Mouse (Mus musculus) intestine, embryonic 14.5 days (tissue): ENCODE results near the gene Raet1e. TPM values are rescaled to one million over a fixed set of nuclear protein-coding genes. Genes with fewer than 3 reads are reported as not detected.
"Not testable (repeated sequence)": the region's sequence is repeated elsewhere in the genome, so short reads cannot be mapped to it uniquely, and the experiment has no call there.

Source experiments
- ATAC-seq: fragments of 200-750 bp; cut with Nextera tagmentation; replicated peaks from 2 replicates; pipeline ENCODE4 v1.8.0; 2017; ENCODE audit warnings: low read depth, moderate number of reproducible peaks, moderate TSS enrichment, moderate library complexity; ENCODE audit not compliant: low FRiP score, low TSS enrichment
- DNase-seq: peaks from one replicate; pipeline ENCODE4 v3.0.0-alpha.2; 2018; ENCODE audit warnings: low spot score
- H3K27ac ChIP-seq: fragments of 300-500 bp; sonication (generic); 2 replicates; pipeline ENCODE4 v1.5.1; 2014; ENCODE audit warnings: low read depth, mild to moderate bottlenecking, control low read depth
- H3K27me3 ChIP-seq: fragments of 300-500 bp; sonication (generic); replicated peaks from 2 replicates; pipeline ENCODE4 v1.6.1; 2014; ENCODE audit warnings: low read length, control low read depth; ENCODE audit not compliant: control insufficient read depth, insufficient read depth
- H3K36me3 ChIP-seq: fragments of 300-500 bp; sonication (generic); 2 replicates; pipeline ENCODE4 v1.6.1; 2014; ENCODE audit warnings: low read length, control low read depth; ENCODE audit not compliant: control insufficient read depth, insufficient read depth
- H3K4me1 ChIP-seq: fragments of 300-500 bp; sonication (generic); replicated peaks from 2 replicates; pipeline ENCODE4 v1.6.1; 2014; ENCODE audit warnings: low read length, control low read depth, mixed read lengths; ENCODE audit not compliant: control insufficient read depth, insufficient read depth
- H3K4me2 ChIP-seq: fragments of 300-500 bp; sonication (generic); 2 replicates; pipeline ENCODE4 v1.6.1; 2014; ENCODE audit warnings: low read length
- H3K4me3 ChIP-seq: fragments of 300-500 bp; sonication (generic); 2 replicates; pipeline ENCODE4 v1.5.1; 2014; ENCODE audit warnings: low read depth, low read length, control low read depth, mixed read lengths
- H3K9ac ChIP-seq: fragments of 300-500 bp; sonication (generic); 2 replicates; pipeline ENCODE4 v1.6.1; 2014; ENCODE audit warnings: mild to moderate bottlenecking, low read length
- H3K9me3 ChIP-seq: fragments of 300-500 bp; sonication (generic); 2 replicates; pipeline ENCODE4 v1.6.1; 2016; ENCODE audit warnings: low read length, control low read depth; ENCODE audit not compliant: control insufficient read depth
- WGBS: fragments of 180-500 bp; shearing (Covaris S2); extraction: QIAGEN DNeasy Blood & Tissue Kit; methylation state at CpG from one replicate; pipeline ENCODE4 v1.1.7; 2014; 5-methylcytosine and 5-hydroxymethylcytosine counted together
- polyA plus RNA-seq: library from polyadenylated mRNA; unstranded; fragments of >200 nt; fragmentation: Nextera tagmentation; extraction: Ambion mirVana; gene quantifications from 2 replicates; pipeline ENCODE4 v1.2.1, GENCODE M21; 2014

Gene Raet1e
- polyA plus RNA-seq, 1 experiment from 2014 or later = 4.7 TPM

- not testable (repeated sequence) for H3K36me3 ChIP-seq, H3K27me3 ChIP-seq, H3K4me2 ChIP-seq, H3K9me3 ChIP-seq, H3K27ac ChIP-seq, ATAC-seq, H3K4me1 ChIP-seq, DNase-seq, H3K4me3 ChIP-seq, H3K9ac ChIP-seq
- 33% methylated on average over 2 of the region's 2 CpGs for WGBS
These were observed 202.6 kb downstream of the Raet1e start for GRCm38 (mm10) chr10:22360957-22361356.

GRCm38 (mm10) chr10:22361415-22362352 lies 203.3 kb downstream of the Raet1e start:
- H3K4me3 ChIP-seq = peak overlapping the region; percentile 17; the same call in 1 of the 2 replicates
- not testable (repeated sequence) for H3K4me1 ChIP-seq, H3K9ac ChIP-seq, H3K9me3 ChIP-seq, H3K36me3 ChIP-seq, H3K27me3 ChIP-seq, H3K27ac ChIP-seq, DNase-seq
- peak; percentile 88 for ATAC-seq
- H3K4me2 ChIP-seq = peak overlapping the region; percentile 28; the same call in 1 of the 2 replicates
- 0% methylated on average over 8 of the region's 15 CpGs for WGBS

- H3K27me3 ChIP-seq, H3K27ac ChIP-seq, H3K4me3 ChIP-seq, H3K9ac ChIP-seq, H3K4me2 ChIP-seq, DNase-seq, H3K9me3 ChIP-seq, ATAC-seq, H3K36me3 ChIP-seq, H3K4me1 ChIP-seq: not testable (repeated sequence)
- WGBS = 60% methylated on average over 1 of the region's 2 CpGs
These were observed 204.1 kb downstream of the Raet1e start for GRCm38 (mm10) chr10:22362466-22362865.

GRCm38 (mm10) chr10:22364915-22365314 lies 206.5 kb downstream of the Raet1e start:
- not testable (repeated sequence) for H3K4me2 ChIP-seq, H3K27me3 ChIP-seq, ATAC-seq, DNase-seq, H3K9me3 ChIP-seq, H3K27ac ChIP-seq, H3K4me3 ChIP-seq, H3K9ac ChIP-seq, H3K4me1 ChIP-seq, H3K36me3 ChIP-seq
- 72% methylated on average over 2 of the region's 2 CpGs for WGBS

GRCm38 (mm10) chr10:22381226-22381625 lies 222.9 kb downstream of the Raet1e start:
- 4% methylated on average over 5 of the region's 10 CpGs for WGBS
- H3K4me1 ChIP-seq, DNase-seq, H3K9ac ChIP-seq, H3K27me3 ChIP-seq, H3K27ac ChIP-seq, H3K4me3 ChIP-seq, ATAC-seq, H3K4me2 ChIP-seq, H3K36me3 ChIP-seq, H3K9me3 ChIP-seq: not testable (repeated sequence)

- H3K27ac ChIP-seq, H3K4me2 ChIP-seq: not testable (repeated sequence)
- WGBS = 87% methylated on average over 7 of the region's 7 CpGs
These were observed 231.8 kb downstream of the Raet1e start for GRCm38 (mm10) chr10:22390146-22390545.

GRCm38 (mm10) chr10:22391616-22392015 lies 233.2 kb downstream of the Raet1e start:
- not testable (repeated sequence) for H3K9me3 ChIP-seq, ATAC-seq, H3K36me3 ChIP-seq, H3K4me2 ChIP-seq, H3K4me3 ChIP-seq, H3K27ac ChIP-seq, H3K9ac ChIP-seq, H3K27me3 ChIP-seq, H3K4me1 ChIP-seq, DNase-seq
- WGBS = 75% methylated on average over 2 of the region's 5 CpGs

More at GRCm38 (mm10) chr10:22390146-22390545, 231.8 kb downstream of the Raet1e start:
- not testable (repeated sequence) for H3K4me3 ChIP-seq, DNase-seq, H3K9ac ChIP-seq, H3K27me3 ChIP-seq, H3K9me3 ChIP-seq, H3K36me3 ChIP-seq, ATAC-seq, H3K4me1 ChIP-seq

- no CpG with 5 or more reads among the region's 2 CpGs for whole genome bisulfite sequencing
- not testable (repeated sequence) for H3K9ac ChIP-seq, H3K36me3 ChIP-seq, H3K27ac ChIP-seq, H3K4me2 ChIP-seq, H3K27me3 ChIP-seq, ATAC-seq, H3K4me1 ChIP-seq, H3K4me3 ChIP-seq, DNase-seq, H3K9me3 ChIP-seq
These were observed 234.9 kb downstream of the Raet1e start for GRCm38 (mm10) chr10:22393028-22393824.
